In the genomic region with DNA sequence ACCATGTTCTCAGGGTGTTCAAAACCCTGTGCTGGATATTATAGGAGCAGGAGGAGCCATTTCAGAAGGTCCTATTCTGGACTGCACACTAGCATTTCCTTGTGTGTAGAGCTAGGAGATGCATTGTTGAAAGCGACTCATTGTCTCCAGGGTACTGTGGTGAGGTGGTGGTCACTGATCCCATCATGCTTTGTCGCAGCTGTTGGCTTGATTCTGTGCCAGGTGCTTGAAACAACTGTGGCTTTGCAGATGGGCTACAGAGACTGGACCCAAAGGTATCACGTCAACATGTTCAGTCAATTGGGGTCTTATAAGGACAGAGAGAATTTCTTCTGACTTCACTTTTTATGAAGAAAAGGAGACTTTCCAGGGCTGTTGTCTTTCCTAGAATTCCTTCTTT, we compare ENCODE assay signal across 11 mouse cellular contexts.
DNase-seq lines count a peak whose midpoint lies in the region; TF ChIP-seq lines count a peak whose summit lies in the region.
"Had no signal": no experiment of that assay in that cellular context is flagged by ENCODE, and none has a peak within 500 bp of the region (broad histone marks: within the 10 kb centered on the region; RNA-seq: fewer than 3 reads in every experiment).

No protein-coding gene starts in this region.

- no peaks in the 10 kb centered on the region for H3K27me3 ChIP-seq in MEL (ENCODE audit: control insufficient read depth in 1 of 2, insufficient read depth in 2 of 2, low read length in 2 of 2)
- H3K27me3 ChIP-seq: hindbrain, embryonic 12.5 days had no signal

- TF ChIP-seq RAD21 in MEL (IDR thresholded peaks at IDR 0.05; ENCODE audit: low read depth, low read length): no peak

- H3K9me3 ChIP-seq in MEL (replicated peaks; ENCODE audit: insufficient read depth, low read length): no peaks in the 10 kb centered on the region
- H3K9me3 ChIP-seq: G1E; hindbrain, embryonic 12.5 days had no signal

- H3K79me2 ChIP-seq in MEL (ENCODE audit: control insufficient read depth, insufficient read depth, low read length, poor library complexity): no peaks in the 10 kb centered on the region

- TF ChIP-seq POLR2A in MEL (IDR thresholded peaks at IDR 0.05; ENCODE audit: control insufficient read depth in 1 of 2, insufficient read depth in 1 of 2, low read depth in 1 of 2, low read length in 2 of 2, poor library complexity in 1 of 2): no peak

- TF ChIP-seq EP300 in MEL (IDR thresholded peaks at IDR 0.05; ENCODE audit: low read depth in 1 of 2, low read length in 2 of 2): no peak

- no peak overlapping the region for H3K4me3 ChIP-seq in MEL (ENCODE audit: control insufficient read depth in 1 of 2, insufficient read depth in 1 of 2, low read depth in 2 of 2, low read length in 2 of 2)
- H3K4me3 ChIP-seq in gastrocnemius, adult 2 months: no peak overlapping the region
- H3K4me3 ChIP-seq: hindbrain, embryonic 12.5 days had no signal

- intact Hi-C loops in gastrocnemius, adult 2 months (cut with DNase I): no loop called here
- intact Hi-C loops in heart, postnatal 36 days (cut with DNase I): no loop called here

- H3K27ac ChIP-seq in MEL (ENCODE audit: control insufficient read depth, low read depth, low read length): no peak overlapping the region
- peak overlapping the region; percentile 68 for H3K27ac ChIP-seq in gastrocnemius, adult 2 months
- H3K27ac ChIP-seq: hindbrain, embryonic 12.5 days had no signal

- peak; percentile 20 to 28 for DNase-seq in kidney, postnatal 4 days
- DNase-seq in kidney, adult 8-10 months: no peak
- DNase-seq in MEL (ENCODE audit: low read depth, low spot score): peak; percentile 16
- peak; percentile 64 for DNase-seq in gastrocnemius, adult 2 months
- DNase-seq in heart, postnatal 36 days: peak; percentile 29 to 46
- no peak for DNase-seq in frontal cortex, postnatal 36 days (ENCODE audit: low spot score in 2 of 2)
- DNase-seq in embryo, embryonic 10 days (ENCODE audit: low spot score): no peak
- DNase-seq: cerebellum, postnatal 36 days; liver had no signal

- peaks cover 18 to 36% of the 10 kb centered on the region in 2 experiments for H3K4me1 ChIP-seq in MEL (ENCODE audit: control insufficient read depth in 1 of 2, insufficient read depth in 2 of 2, low read length in 2 of 2)
- H3K4me1 ChIP-seq: hindbrain, embryonic 12.5 days had no signal

- H3K9ac ChIP-seq in MEL (ENCODE audit: control insufficient read depth, low read depth, low read length, poor library complexity, severe bottlenecking): no peak overlapping the region
- H3K9ac ChIP-seq: hindbrain, embryonic 12.5 days had no signal

- no peak for TF ChIP-seq CTCF in MEL (IDR thresholded peaks at IDR 0.05 in 2 of 3, conservative IDR thresholded peaks at IDR 0.05 in 1 of 3; ENCODE audit: control insufficient read depth in 1 of 3, insufficient read depth in 1 of 3, low read depth in 2 of 3, low read length in 3 of 3, poor library complexity in 1 of 3, severe bottlenecking in 1 of 3)
- TF ChIP-seq CTCF in gastrocnemius, adult 2 months (IDR thresholded peaks at IDR 0.05): no peak

- peaks cover 0 to 32% of the 10 kb centered on the region in 2 experiments; a peak in 2 of 4 replicates for H3K36me3 ChIP-seq in MEL (ENCODE audit: control insufficient read depth in 1 of 2, insufficient read depth in 2 of 2, low read length in 2 of 2)
- H3K36me3 ChIP-seq: G1E; hindbrain, embryonic 12.5 days had no signal

TF ChIP-seq in MEL, 35 proteins besides CTCF, POLR2A, EP300 and RAD21:
- TF ChIP-seq HCFC1 (IDR thresholded peaks at IDR 0.05; ENCODE audit: low read depth, low read length) (no peak), POLR2AphosphoS5 (IDR thresholded peaks at IDR 0.05; ENCODE audit: borderline replicate concordance, low read depth, low read length) (no peak), JUND (IDR thresholded peaks at IDR 0.05; ENCODE audit: low read depth, low read length) (no peak), ELF1 (IDR thresholded peaks at IDR 0.05; ENCODE audit: low read depth, low read length) (no peak)
TF ChIP-seq in MEL: peak in this region for 0.

Comparison
In these comparisons a context has a peak if more than half of its experiments do, and no peak if none do; other contexts are left out.
1. DNase-seq: peak in kidney, postnatal 4 days (2 of 2), MEL (single experiment), gastrocnemius, adult 2 months (single experiment) and heart, postnatal 36 days (2 of 2); none in kidney, adult 8-10 months (0 of 2), frontal cortex, postnatal 36 days (0 of 2) and embryo, embryonic 10 days (single experiment).